Comparison of ENCODE assay signal across 9 mouse cellular contexts in the genomic region with DNA sequence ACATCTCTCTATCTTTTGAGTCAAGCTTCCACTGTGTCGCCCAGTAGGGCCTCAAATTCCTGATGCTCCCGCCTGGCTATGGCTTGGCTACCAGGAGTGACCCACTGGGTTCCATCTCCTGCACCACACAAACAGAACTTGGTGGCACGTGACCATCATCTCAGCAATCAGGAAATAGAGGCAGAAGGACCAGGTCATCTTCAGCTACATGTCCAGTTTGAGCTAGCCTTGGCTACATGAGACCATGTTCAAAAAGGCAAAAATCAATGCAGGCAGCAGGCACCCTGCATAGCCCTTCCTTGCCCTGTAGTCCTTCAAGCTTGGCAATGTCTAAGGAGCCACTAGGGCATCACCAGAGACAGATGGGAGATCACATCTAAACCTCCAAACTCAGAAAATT. TPM values are rescaled to one million over a fixed set of nuclear protein-coding genes. Genes with fewer than 3 reads are reported as not detected.
A peak's percentile ranks its signal among the peaks of the same experiment; 100 is the strongest.
DNase-seq lines count a peak whose midpoint lies in the region; ATAC-seq and TF ChIP-seq lines count a peak whose summit lies in the region.
"Had no signal": no experiment of that assay in that cellular context is flagged by ENCODE, and none has a peak within 500 bp of the region (broad histone marks: within the 10 kb centered on the region; RNA-seq: fewer than 3 reads in every experiment).

No protein-coding gene starts in this region.

- no peak for ATAC-seq in heart, embryonic 11.5 days (replicated peaks; ENCODE audit: insufficient number of reproducible peaks, low FRiP score, low TSS enrichment)
- ATAC-seq in midbrain, embryonic 14.5 days (ENCODE audit: low FRiP score, low TSS enrichment): no peak
- no peak for ATAC-seq in limb, embryonic 12.5 days (ENCODE audit: insufficient number of reproducible peaks, insufficient read depth, low FRiP score, low TSS enrichment, low read depth)
- no peak for ATAC-seq in stomach, postnatal 0 days (ENCODE audit: low FRiP score, low TSS enrichment)

- H3K9ac ChIP-seq in heart, embryonic 11.5 days (ENCODE audit: low read depth, low read length): no peak overlapping the region
- no peak overlapping the region for H3K9ac ChIP-seq in midbrain, embryonic 14.5 days (replicated peaks; ENCODE audit: low read length)
- H3K9ac ChIP-seq in limb, embryonic 12.5 days (replicated peaks): no peak overlapping the region
- no peak overlapping the region for H3K9ac ChIP-seq in stomach, postnatal 0 days (ENCODE audit: low read length)

- H3K4me1 ChIP-seq in heart, embryonic 11.5 days (ENCODE audit: control insufficient read depth, insufficient read depth, low read length): peaks cover 12% of the 10 kb centered on the region
- peaks cover 25% of the 10 kb centered on the region for H3K4me1 ChIP-seq in midbrain, embryonic 10.5 days
- H3K4me1 ChIP-seq in midbrain, embryonic 14.5 days (ENCODE audit: control insufficient read depth, insufficient read depth, low read length): peaks cover 17% of the 10 kb centered on the region
- peaks cover 23% of the 10 kb centered on the region for H3K4me1 ChIP-seq in limb, embryonic 12.5 days (replicated peaks)
- no peaks in the 10 kb centered on the region for H3K4me1 ChIP-seq in stomach, postnatal 0 days (replicated peaks; ENCODE audit: control insufficient read depth, insufficient read depth)

- 87% methylated on average over 3 of the region's 3 CpGs for WGBS in heart, embryonic 11.5 days (ENCODE audit: insufficient replicate concordance)
- 91% methylated on average over 3 of the region's 3 CpGs for WGBS in midbrain, embryonic 10.5 days
- 89% methylated on average over 3 of the region's 3 CpGs for WGBS in midbrain, embryonic 14.5 days
- 83% methylated on average over 3 of the region's 3 CpGs for WGBS in limb, embryonic 12.5 days
- 94% methylated on average over 3 of the region's 3 CpGs for WGBS in stomach, postnatal 0 days

- no peak for TF ChIP-seq EP300 in stomach, postnatal 0 days (optimal IDR thresholded peaks at IDR 0.05)

- no peak for TF ChIP-seq CTCF in stomach, postnatal 0 days (IDR thresholded peaks at IDR 0.05; ENCODE audit: low read depth)

- intact Hi-C loops in heart, postnatal 14 days (cut with DNase I): loop anchor here (2.0 kb wide), 1 partner anchor 17 kb away; no protein-coding TSS in a partner anchor
- intact Hi-C loops in gastrocnemius, postnatal 36 days (cut with DNase I): no loop called here

- H3K36me3 ChIP-seq in heart, embryonic 11.5 days (ENCODE audit: control insufficient read depth, insufficient read depth, low read length): no peaks in the 10 kb centered on the region
- no peaks in the 10 kb centered on the region for H3K36me3 ChIP-seq in midbrain, embryonic 10.5 days
- no peaks in the 10 kb centered on the region for H3K36me3 ChIP-seq in midbrain, embryonic 14.5 days (ENCODE audit: control insufficient read depth, insufficient read depth, low read length)
- H3K36me3 ChIP-seq in limb, embryonic 12.5 days: no peaks in the 10 kb centered on the region
- no peaks in the 10 kb centered on the region for H3K36me3 ChIP-seq in stomach, postnatal 0 days (ENCODE audit: control insufficient read depth, insufficient read depth, low read length)

- peaks cover 3% of the 10 kb centered on the region; the same call in 1 of the 2 replicates for H3K9me3 ChIP-seq in heart, embryonic 11.5 days (replicated peaks; ENCODE audit: control insufficient read depth, low read length)
- H3K9me3 ChIP-seq in midbrain, embryonic 10.5 days (replicated peaks): no peaks in the 10 kb centered on the region; the same call in 1 of the 2 replicates
- no peaks in the 10 kb centered on the region for H3K9me3 ChIP-seq in midbrain, embryonic 14.5 days (ENCODE audit: control insufficient read depth, low read length)
- H3K9me3 ChIP-seq in limb, embryonic 12.5 days: 0 out of 2 replicates have a peak, but pooled peaks cover 5% of the 10 kb centered on the region
- no peaks in the 10 kb centered on the region for H3K9me3 ChIP-seq in stomach, postnatal 0 days (ENCODE audit: control insufficient read depth, low read length)

- DNase-seq in heart, postnatal 14 days: no peak
- no peak for DNase-seq in midbrain, embryonic 10.5 days (ENCODE audit: low spot score)
- DNase-seq in midbrain, embryonic 14.5 days: no peak
- no peak for DNase-seq in stomach, postnatal 0 days (ENCODE audit: low spot score)
- DNase-seq in embryo, embryonic 9.5 days (ENCODE audit: extremely low spot score): no peak
- no peak for DNase-seq in gastrocnemius, postnatal 36 days

- H3K27ac ChIP-seq in heart, embryonic 11.5 days (ENCODE audit: low read depth, low read length): peak overlapping the region; percentile 88
- peak overlapping the region; percentile 86 for H3K27ac ChIP-seq in midbrain, embryonic 10.5 days (replicated peaks)
- H3K27ac ChIP-seq in midbrain, embryonic 14.5 days (replicated peaks; ENCODE audit: low read depth, low read length): no peak overlapping the region
- H3K27ac ChIP-seq in limb, embryonic 12.5 days: peak overlapping the region; percentile 95
- peak overlapping the region; percentile 91 for H3K27ac ChIP-seq in stomach, postnatal 0 days (replicated peaks)

- H3K4me3 ChIP-seq in heart, embryonic 11.5 days (ENCODE audit: low read depth, low read length): no peak overlapping the region
- peak overlapping the region; percentile 50; the same call in 1 of the 2 replicates for H3K4me3 ChIP-seq in midbrain, embryonic 10.5 days
- no peak overlapping the region for H3K4me3 ChIP-seq in midbrain, embryonic 14.5 days (replicated peaks; ENCODE audit: low read depth, low read length)
- peak overlapping the region; percentile 38; the same call in 1 of the 2 replicates for H3K4me3 ChIP-seq in limb, embryonic 12.5 days (replicated peaks)
- H3K4me3 ChIP-seq in stomach, postnatal 0 days (ENCODE audit: low read depth, low read length): no peak overlapping the region

- 0 out of 2 replicates have a peak overlapping the region, but pooled peaks have one; percentile 91 for H3K4me2 ChIP-seq in heart, embryonic 11.5 days
- no peak overlapping the region for H3K4me2 ChIP-seq in midbrain, embryonic 14.5 days (ENCODE audit: low read length)
- H3K4me2 ChIP-seq in limb, embryonic 12.5 days: peak overlapping the region; percentile 63
- H3K4me2 ChIP-seq in stomach, postnatal 0 days (replicated peaks; ENCODE audit: low read depth): no peak overlapping the region

- H3K27me3 ChIP-seq in heart, embryonic 11.5 days (ENCODE audit: control insufficient read depth, insufficient read depth, low read length): no peaks in the 10 kb centered on the region
- H3K27me3 ChIP-seq in midbrain, embryonic 10.5 days (ENCODE audit: low read depth, poor library complexity, severe bottlenecking): no peaks in the 10 kb centered on the region
- H3K27me3 ChIP-seq in midbrain, embryonic 14.5 days (ENCODE audit: control insufficient read depth, insufficient read depth, low read length): no peaks in the 10 kb centered on the region
- no peaks in the 10 kb centered on the region for H3K27me3 ChIP-seq in limb, embryonic 12.5 days
- H3K27me3 ChIP-seq in stomach, postnatal 0 days (ENCODE audit: control insufficient read depth, insufficient read depth, low read length): no peaks in the 10 kb centered on the region

RNA-seq across cellular contexts. Expression of a gene that starts 14.1 kb away (rescaled TPM):
- 112 TPM in 2 replicates for polyA plus RNA-seq in heart, embryonic 11.5 days (2014; fragmentation: Nextera tagmentation; extraction: Ambion mirVana)
- 10 to 100 TPM; 82.2 TPM for total RNA-seq in heart, postnatal 14 days (2021)
- 296 and 334 TPM in 2 replicates for polyA plus RNA-seq in midbrain, embryonic 10.5 days (2016; fragmentation: Nextera tagmentation; extraction: Ambion mirVana)
- 47.5 and 74.0 TPM in 2 replicates for polyA plus RNA-seq in midbrain, embryonic 14.5 days (2014; fragmentation: Nextera tagmentation; extraction: Ambion mirVana)
- 373 and 403 TPM in 2 replicates for polyA plus RNA-seq in limb, embryonic 12.5 days (2016; fragmentation: Nextera tagmentation; extraction: Ambion mirVana)
- polyA plus RNA-seq in stomach, postnatal 0 days (2015; fragmentation: Nextera tagmentation; extraction: Ambion mirVana): 99.3 and 103 TPM in 2 replicates
- 10 to 100 TPM; 17.2 to 17.4 TPM for total RNA-seq in gastrocnemius, postnatal 36 days (2021)

RNA-seq across cellular contexts. Expression of a gene that starts 19.3 kb away (rescaled TPM):
- 0.63 and 0.89 TPM in 2 replicates for polyA plus RNA-seq in heart, embryonic 11.5 days (2014; fragmentation: Nextera tagmentation; extraction: Ambion mirVana)
- total RNA-seq in heart, postnatal 14 days (2021): under 1 TPM; 0.26 to 0.54 TPM
- 0.46 and 0.67 TPM in 2 replicates for polyA plus RNA-seq in midbrain, embryonic 10.5 days (2016; fragmentation: Nextera tagmentation; extraction: Ambion mirVana)
- polyA plus RNA-seq in midbrain, embryonic 14.5 days (2014; fragmentation: Nextera tagmentation; extraction: Ambion mirVana): 0.45 and 1.5 TPM in 2 replicates
- polyA plus RNA-seq in limb, embryonic 12.5 days (2016; fragmentation: Nextera tagmentation; extraction: Ambion mirVana): 0.28 and 0.67 TPM in 2 replicates
- 57.6 and 58.0 TPM in 2 replicates for polyA plus RNA-seq in stomach, postnatal 0 days (2015; fragmentation: Nextera tagmentation; extraction: Ambion mirVana)
- total RNA-seq in gastrocnemius, postnatal 36 days (2021): not detected

RNA-seq across cellular contexts. Expression of a gene that starts 34.2 kb away (rescaled TPM):
- 2.5 and 3.9 TPM in 2 replicates for polyA plus RNA-seq in heart, embryonic 11.5 days (2014; fragmentation: Nextera tagmentation; extraction: Ambion mirVana)
- under 1 TPM in 1 of 2 experiments, not detected in 1; 0.29 TPM for total RNA-seq in heart, postnatal 14 days (2021)
- polyA plus RNA-seq in midbrain, embryonic 10.5 days (2016; fragmentation: Nextera tagmentation; extraction: Ambion mirVana): 8.0 and 13.5 TPM in 2 replicates
- 14.9 and 16.7 TPM in 2 replicates for polyA plus RNA-seq in midbrain, embryonic 14.5 days (2014; fragmentation: Nextera tagmentation; extraction: Ambion mirVana)
- polyA plus RNA-seq in limb, embryonic 12.5 days (2016; fragmentation: Nextera tagmentation; extraction: Ambion mirVana): 15.1 and 15.3 TPM in 2 replicates
- 0.86 and 0.87 TPM in 2 replicates for polyA plus RNA-seq in stomach, postnatal 0 days (2015; fragmentation: Nextera tagmentation; extraction: Ambion mirVana)
- total RNA-seq in gastrocnemius, postnatal 36 days (2021): not detected

RNA-seq across cellular contexts. Expression of a gene that starts 34.3 kb away (rescaled TPM):
- polyA plus RNA-seq in heart, embryonic 11.5 days (2014; fragmentation: Nextera tagmentation; extraction: Ambion mirVana): 14.1 and 14.3 TPM in 2 replicates
- total RNA-seq in heart, postnatal 14 days (2021): under 1 TPM; 0.20 to 0.29 TPM
- polyA plus RNA-seq in midbrain, embryonic 10.5 days (2016; fragmentation: Nextera tagmentation; extraction: Ambion mirVana): 110 and 169 TPM in 2 replicates
- 342 and 375 TPM in 2 replicates for polyA plus RNA-seq in midbrain, embryonic 14.5 days (2014; fragmentation: Nextera tagmentation; extraction: Ambion mirVana)
- 157 and 162 TPM in 2 replicates for polyA plus RNA-seq in limb, embryonic 12.5 days (2016; fragmentation: Nextera tagmentation; extraction: Ambion mirVana)
- polyA plus RNA-seq in stomach, postnatal 0 days (2015; fragmentation: Nextera tagmentation; extraction: Ambion mirVana): 5.5 and 7.0 TPM in 2 replicates
- total RNA-seq in gastrocnemius, postnatal 36 days (2021): not detected

RNA-seq across cellular contexts. Expression of a gene that starts 46.0 kb away (rescaled TPM):
- 0.31 and 0.49 TPM in 2 replicates for polyA plus RNA-seq in heart, embryonic 11.5 days (2014; fragmentation: Nextera tagmentation; extraction: Ambion mirVana)
- total RNA-seq in heart, postnatal 14 days (2021): not detected
- polyA plus RNA-seq in midbrain, embryonic 10.5 days (2016; fragmentation: Nextera tagmentation; extraction: Ambion mirVana): 0.16 and 0.46 TPM in 2 replicates
- polyA plus RNA-seq in midbrain, embryonic 14.5 days (2014; fragmentation: Nextera tagmentation; extraction: Ambion mirVana): not detected in 2 replicates
- not detected in 2 replicates for polyA plus RNA-seq in limb, embryonic 12.5 days (2016; fragmentation: Nextera tagmentation; extraction: Ambion mirVana)
- 0.30 and 0.55 TPM in 2 replicates for polyA plus RNA-seq in stomach, postnatal 0 days (2015; fragmentation: Nextera tagmentation; extraction: Ambion mirVana)
- not detected for total RNA-seq in gastrocnemius, postnatal 36 days (2021)
- total RNA-seq: left cerebral cortex, adult 8-10 months had no signal

Comparison
In these comparisons a context has a peak if more than half of its experiments do, and no peak if none do; other contexts are left out.
1. H3K4me3 ChIP-seq: peak in midbrain, embryonic 10.5 days (single experiment) and limb, embryonic 12.5 days (single experiment); none in heart, embryonic 11.5 days (single experiment), midbrain, embryonic 14.5 days (single experiment) and stomach, postnatal 0 days (single experiment).
2. H3K4me2 ChIP-seq: peak in heart, embryonic 11.5 days (single experiment) and limb, embryonic 12.5 days (single experiment); none in midbrain, embryonic 14.5 days (single experiment) and stomach, postnatal 0 days (single experiment).
3. RNA of a gene that starts 19.3 kb away (polyA plus RNA-seq): 57.6 to 58.0 TPM in stomach, postnatal 0 days; 0.63 to 0.89 TPM in heart, embryonic 11.5 days, 0.46 to 0.67 TPM in midbrain, embryonic 10.5 days, 0.45 to 1.5 TPM in midbrain, embryonic 14.5 days and 0.28 to 0.67 TPM in limb, embryonic 12.5 days; every median in the first group is over 10 times any median in the second.